Mouse (Mus musculus) forebrain, embryonic 14.5 days (tissue): ENCODE measurements at regions not wholly inside any gene's neighbourhood (a gene's known extent, or its start where the extent isn't known, plus 50 kb on each side); places are given as distances from the start of the nearest gene placed in this dataset.

Experiments used
- ATAC-seq: fragments of 200-750 bp; cut with Nextera tagmentation; 2 replicates; pipeline ENCODE4 v1.8.0; 2017; ENCODE audit warnings: mild to moderate bottlenecking, moderate library complexity
- DNase-seq: peaks from one replicate; pipeline ENCODE4 v3.0.0-alpha.2; 2015; ENCODE audit warnings: low spot score
- H3K27ac ChIP-seq: fragments of 300-500 bp; sonication (generic); 2 replicates; pipeline ENCODE4 v1.5.1; 2014; ENCODE audit warnings: low read depth, mild to moderate bottlenecking, control low read depth, low read length, moderate library complexity
- H3K27me3 ChIP-seq: fragments of 300-500 bp; sonication (generic); replicated peaks from 2 replicates; pipeline ENCODE4 v1.6.1; 2014; ENCODE audit warnings: low read length, control low read depth, mixed read lengths; ENCODE audit not compliant: control insufficient read depth, insufficient read depth
- H3K36me3 ChIP-seq: fragments of 300-500 bp; sonication (generic); 2 replicates; pipeline ENCODE4 v1.6.1; 2014; ENCODE audit warnings: low read length, control low read depth; ENCODE audit not compliant: control insufficient read depth, insufficient read depth
- H3K4me1 ChIP-seq: fragments of 300-500 bp; sonication (generic); 2 replicates; pipeline ENCODE4 v1.6.1; 2014; ENCODE audit warnings: antibody characterized with exemption, low read length, control low read depth; ENCODE audit not compliant: control insufficient read depth, insufficient read depth
- H3K4me2 ChIP-seq: fragments of 300-500 bp; sonication (generic); 2 replicates; pipeline ENCODE4 v1.6.1; 2014; ENCODE audit warnings: mild to moderate bottlenecking, control low read depth, low read length
- H3K4me3 ChIP-seq: fragments of 300-500 bp; sonication (generic); 2 replicates; pipeline ENCODE4 v1.5.1; 2014; ENCODE audit warnings: low read depth, low read length, control low read depth
- H3K9ac ChIP-seq: fragments of 300-500 bp; sonication (generic); 2 replicates; pipeline ENCODE4 v1.6.1; 2014; ENCODE audit warnings: mild to moderate bottlenecking, low read length, control low read depth, moderate library complexity
- H3K9me3 ChIP-seq: fragments of 300-500 bp; sonication (generic); replicated peaks from 2 replicates; pipeline ENCODE4 v1.6.1; 2016; ENCODE audit warnings: low read length, control low read depth, mixed read lengths; ENCODE audit not compliant: control insufficient read depth
- WGBS: fragments of 180-500 bp; shearing (Covaris S2); extraction: QIAGEN DNeasy Blood & Tissue Kit; methylation state at CpG from one replicate; pipeline ENCODE4 v1.1.7; 2014; 5-methylcytosine and 5-hydroxymethylcytosine counted together

DNA sequence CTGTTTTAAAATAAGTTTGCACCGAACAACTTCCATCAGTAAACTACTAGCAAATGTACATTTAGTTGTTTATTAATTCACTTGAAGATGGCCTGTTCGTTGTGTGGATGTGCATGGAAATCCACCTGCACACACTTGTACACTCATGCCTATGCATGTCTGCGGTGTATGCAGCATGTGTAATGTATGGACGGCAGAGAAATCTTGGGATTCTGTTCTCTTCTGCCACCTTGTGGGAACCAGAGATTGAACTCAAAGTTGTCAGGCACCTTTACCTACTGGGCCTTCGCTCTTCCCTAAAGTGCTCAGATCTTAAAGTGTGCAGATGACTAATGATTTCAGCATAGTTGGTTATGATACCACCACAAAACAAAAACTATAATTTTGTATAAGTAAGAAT is 137.4 kb downstream of the Kitl start:
- no peaks in the 10 kb centered on the region for H3K4me1 ChIP-seq
- peak; percentile 68 for DNase-seq
- H3K4me3 ChIP-seq, result no peak overlapping the region
- H3K27ac ChIP-seq, result no peak overlapping the region
- no peaks in the 10 kb centered on the region for H3K9me3 ChIP-seq
- H3K36me3 ChIP-seq, result no peaks in the 10 kb centered on the region
- H3K9ac ChIP-seq, result no peak overlapping the region
- H3K27me3 ChIP-seq, result no peaks in the 10 kb centered on the region
- ATAC-seq, result peak; percentile 75; the same call in 1 of the 2 replicates
- 50% methylated on average over 5 of the region's 5 CpGs for WGBS
- H3K4me2 ChIP-seq, result no peak overlapping the region

- Histone ChIP-seq H3K9me3 (no peaks in the 10 kb centered on the region), H3K27me3 (no peaks in the 10 kb centered on the region), H3K27ac (no peak overlapping the region), H3K9ac (no peak overlapping the region), H3K4me1 (no peaks in the 10 kb centered on the region), H3K4me3 (no peak overlapping the region), H3K4me2 (no peak overlapping the region), H3K36me3 (no peaks in the 10 kb centered on the region)
- DNase-seq (no peak), ATAC-seq (no peak; the same call in 1 of the 2 replicates)
- WGBS, result 89% methylated on average over 3 of the region's 3 CpGs
Measured at GRCm38 (mm10) chr10:100153311-100153710, 137.9 kb downstream of the Kitl start.

- no peak for DNase-seq
- no peak overlapping the region for H3K27ac ChIP-seq
- ATAC-seq, result no peak
- H3K27me3 ChIP-seq, result no peaks in the 10 kb centered on the region
- no peak overlapping the region for H3K9ac ChIP-seq
- no peak overlapping the region for H3K4me2 ChIP-seq
- no peaks in the 10 kb centered on the region for H3K9me3 ChIP-seq
- no peaks in the 10 kb centered on the region for H3K4me1 ChIP-seq
- H3K36me3 ChIP-seq, result no peaks in the 10 kb centered on the region
- WGBS, result 91% methylated on average over 2 of the region's 2 CpGs
- H3K4me3 ChIP-seq, result no peak overlapping the region
Measured at GRCm38 (mm10) chr10:100155566-100155965, 140.1 kb downstream of the Kitl start.

DNA sequence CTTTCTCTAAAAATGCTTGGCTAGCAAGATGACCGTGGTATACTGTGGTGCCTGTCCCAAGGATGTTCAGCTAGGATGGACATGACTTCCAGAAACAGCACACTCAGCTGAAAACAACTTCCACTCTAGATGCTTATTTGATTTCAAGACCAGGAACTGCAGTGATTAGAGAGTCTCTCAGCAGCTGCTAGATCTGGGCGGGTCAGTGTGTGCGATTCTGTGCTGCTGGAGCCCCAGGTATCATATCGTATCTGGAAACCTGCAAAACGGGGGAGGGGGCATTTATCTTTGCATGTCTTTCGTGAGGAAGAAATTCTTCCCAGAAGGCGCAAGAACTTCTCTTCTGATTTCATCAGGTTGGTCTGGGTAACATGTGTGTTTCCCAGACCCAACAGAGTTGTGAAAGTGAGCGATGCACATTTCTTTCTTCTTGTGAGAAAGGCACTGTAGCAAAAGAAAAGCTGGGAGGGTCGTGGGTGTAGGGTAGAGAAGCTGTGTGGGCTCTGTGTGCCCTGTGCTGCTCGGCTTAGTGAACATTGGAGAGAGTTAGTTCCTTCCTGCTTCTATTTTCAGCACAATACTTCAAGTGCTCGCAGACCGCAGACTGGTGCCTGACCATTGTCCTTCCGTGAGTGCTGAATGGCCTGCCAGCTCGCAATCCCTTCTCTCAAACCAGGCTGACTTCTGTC is 144.6 kb downstream of the Kitl start:
- ATAC-seq, result no peak
- no peak for DNase-seq
- WGBS, result 70% methylated on average over 14 of the region's 14 CpGs

DNA sequence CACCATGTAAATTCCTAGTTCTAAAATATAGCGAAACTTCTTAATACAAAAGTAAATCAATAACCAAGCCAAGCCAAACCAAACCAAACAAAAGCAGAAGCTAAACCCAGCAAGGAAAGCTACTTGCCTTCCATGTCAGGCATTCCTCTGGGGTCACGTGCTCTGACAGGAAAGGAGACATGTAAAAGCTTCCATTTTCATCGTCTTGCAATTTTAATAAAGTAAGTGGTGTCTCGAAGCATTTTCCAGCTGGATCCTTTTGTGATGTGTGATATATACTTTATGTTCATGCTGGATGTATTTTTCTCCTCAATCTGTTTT is 145.1 kb downstream of the Kitl start:
- no peaks in the 10 kb centered on the region for H3K36me3 ChIP-seq
- no peak overlapping the region for H3K9ac ChIP-seq
- no peaks in the 10 kb centered on the region for H3K9me3 ChIP-seq
- no peak overlapping the region for H3K4me2 ChIP-seq
- DNase-seq (no peak), ATAC-seq (no peak)
- 87% methylated on average over 4 of the region's 4 CpGs for WGBS
- no peaks in the 10 kb centered on the region for H3K27me3 ChIP-seq
- no peak overlapping the region for H3K4me3 ChIP-seq
- no peak overlapping the region for H3K27ac ChIP-seq
- no peaks in the 10 kb centered on the region for H3K4me1 ChIP-seq

More for the DNA sequence above, 144.6 kb downstream of the Kitl start:
- H3K27ac ChIP-seq, result no peak overlapping the region
- no peaks in the 10 kb centered on the region for H3K27me3 ChIP-seq
- no peaks in the 10 kb centered on the region for H3K9me3 ChIP-seq
- no peaks in the 10 kb centered on the region for H3K4me1 ChIP-seq
- no peak overlapping the region for H3K9ac ChIP-seq
- H3K4me3 ChIP-seq, result no peak overlapping the region
- H3K4me2 ChIP-seq, result no peak overlapping the region
- H3K36me3 ChIP-seq, result no peaks in the 10 kb centered on the region

DNA sequence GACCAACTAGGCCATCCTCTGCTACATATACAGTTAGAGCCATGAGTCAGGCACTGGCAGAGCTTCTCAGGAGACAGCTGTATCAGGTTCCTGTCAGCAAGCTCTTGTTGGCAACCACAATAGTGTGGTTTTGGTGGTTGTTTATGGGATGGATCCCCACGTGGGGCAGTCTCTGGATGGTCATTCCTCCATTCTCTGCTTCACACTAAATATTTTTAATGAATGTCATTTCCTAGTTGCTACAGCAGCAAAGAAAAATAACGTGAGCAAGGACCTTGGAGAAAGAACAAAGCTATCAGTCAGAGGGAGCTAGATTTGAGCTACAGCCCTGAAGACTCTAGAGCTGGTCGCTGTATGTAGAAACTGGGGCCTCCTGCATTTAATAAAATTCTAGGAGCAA is 145.7 kb downstream of the Kitl start:
- Histone ChIP-seq H3K9me3 (no peaks in the 10 kb centered on the region), H3K27me3 (no peaks in the 10 kb centered on the region), H3K4me1 (no peaks in the 10 kb centered on the region), H3K36me3 (no peaks in the 10 kb centered on the region), H3K4me3 (no peak overlapping the region), H3K27ac (no peak overlapping the region), H3K4me2 (no peak overlapping the region), H3K9ac (no peak overlapping the region)
- WGBS, result 74% methylated on average over 3 of the region's 3 CpGs
- ATAC-seq, result no peak
- no peak for DNase-seq

- no peaks in the 10 kb centered on the region for H3K9me3 ChIP-seq
- no peak overlapping the region for H3K27ac ChIP-seq
- WGBS, result 52% methylated on average over 1 of the region's 1 CpGs
- no peak for ATAC-seq
- H3K9ac ChIP-seq, result no peak overlapping the region
- H3K36me3 ChIP-seq, result no peaks in the 10 kb centered on the region
- no peak for DNase-seq
- no peaks in the 10 kb centered on the region for H3K27me3 ChIP-seq
- no peak overlapping the region for H3K4me2 ChIP-seq
- no peak overlapping the region for H3K4me3 ChIP-seq
- no peaks in the 10 kb centered on the region for H3K4me1 ChIP-seq
Measured at GRCm38 (mm10) chr10:100164526-100164925, 149.1 kb downstream of the Kitl start.

DNA sequence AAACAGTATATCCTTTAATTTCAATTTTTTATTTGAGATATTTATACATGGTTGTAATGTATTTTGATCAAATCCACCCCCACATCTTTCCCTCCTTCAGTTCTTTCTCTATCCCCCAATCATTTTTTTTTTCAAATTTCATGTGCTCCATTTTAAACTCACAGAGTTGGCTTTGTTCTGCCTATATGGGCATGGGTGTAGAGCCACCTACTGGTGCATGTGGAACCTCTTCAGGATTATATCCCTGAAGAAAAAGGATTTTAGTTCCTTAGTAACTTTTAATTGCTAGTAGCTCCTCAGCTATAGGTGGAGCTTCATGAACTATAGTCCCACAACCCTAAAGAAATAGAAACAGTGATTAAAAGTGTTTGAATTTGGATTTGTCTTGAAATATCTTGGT is 155.4 kb downstream of the Kitl start:
- ATAC-seq, result no peak

DNA sequence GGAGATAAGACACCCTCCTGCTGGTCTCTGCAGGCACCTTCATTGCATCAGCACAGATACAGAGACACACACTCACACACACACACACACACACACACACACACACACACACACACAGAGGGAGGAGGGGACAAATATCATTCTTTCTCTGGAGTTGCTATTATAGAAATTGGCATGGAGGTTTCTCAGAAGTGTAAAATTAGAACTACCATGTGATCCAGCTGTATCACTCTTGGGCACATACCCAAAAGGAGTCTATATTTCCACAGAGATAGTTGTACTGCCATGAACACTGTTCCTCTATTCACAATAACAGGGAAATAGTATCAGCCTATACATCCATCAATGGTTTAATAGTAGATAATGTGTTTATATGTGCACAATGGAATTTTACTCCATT is 137.8 kb upstream of the Gm4301 start:
- Histone ChIP-seq H3K9ac (no peak overlapping the region), H3K4me2 (no peak overlapping the region), H3K27me3 (no peaks in the 10 kb centered on the region), H3K9me3 (no peaks in the 10 kb centered on the region), H3K4me1 (no peaks in the 10 kb centered on the region), H3K36me3 (no peaks in the 10 kb centered on the region), H3K27ac (no peak overlapping the region), H3K4me3 (no peak overlapping the region)
- ATAC-seq, result no peak
- no peak for DNase-seq

More for the DNA sequence above, 155.4 kb downstream of the Kitl start:
- Histone ChIP-seq H3K36me3 (no peaks in the 10 kb centered on the region), H3K27ac (no peak overlapping the region), H3K9me3 (no peaks in the 10 kb centered on the region), H3K4me1 (no peaks in the 10 kb centered on the region), H3K4me2 (no peak overlapping the region), H3K4me3 (no peak overlapping the region), H3K27me3 (no peaks in the 10 kb centered on the region), H3K9ac (no peak overlapping the region)
- DNase-seq, result peak; percentile 54
